Mouse (Mus musculus) erythroblast, embryonic 14.5 days (primary cell): ENCODE results near the gene Dram1.

ENCODE experiments used
- GATA1 ChIP-seq: IDR thresholded peaks from 2 replicates; pipeline ENCODE4 v1.6.1; 2012; ENCODE audit warnings: low read length, inconsistent platforms, mixed read lengths
- TAL1 ChIP-seq: IDR thresholded peaks from 3 replicates; pipeline ENCODE4 v1.6.1; 2012; ENCODE audit warnings: low read length, inconsistent platforms, mixed read lengths

DNA sequence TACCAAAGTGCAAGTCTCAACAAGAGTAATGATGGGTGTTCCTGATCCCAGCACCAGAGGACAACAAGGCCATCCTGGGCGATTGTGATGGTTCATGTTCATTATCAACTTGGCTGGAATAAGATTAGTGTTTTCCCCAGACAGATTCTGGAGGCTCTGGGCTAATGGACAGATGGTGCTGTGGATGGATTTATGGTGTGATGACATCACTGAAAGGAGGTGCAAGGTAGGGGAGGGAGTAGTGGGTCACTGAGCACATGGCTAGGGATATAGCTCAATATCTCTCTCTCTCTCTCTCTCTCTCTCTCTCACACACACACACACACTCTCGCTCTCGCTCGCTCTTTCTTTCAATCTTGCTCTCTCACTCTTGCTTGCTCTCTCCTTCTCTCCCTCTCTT is 60.7 kb downstream of the Dram1 start:
- TF ChIP-seq GATA1 (no peak), TAL1 (no peak)
